Mouse (Mus musculus) cerebellum, adult 11-12 months (tissue): ENCODE results near the gene Nim1k.
A peak's percentile ranks its signal among the peaks of the same experiment; 100 is the strongest.
"Not testable (repeated sequence)": the region's sequence is repeated elsewhere in the genome, so short reads cannot be mapped to it uniquely, and the experiment has no call there.

ENCODE experiments used
- DNase-seq: peaks from one replicate; pipeline ENCODE4 v3.0.0; 2022

Gene Nim1k

DNA sequence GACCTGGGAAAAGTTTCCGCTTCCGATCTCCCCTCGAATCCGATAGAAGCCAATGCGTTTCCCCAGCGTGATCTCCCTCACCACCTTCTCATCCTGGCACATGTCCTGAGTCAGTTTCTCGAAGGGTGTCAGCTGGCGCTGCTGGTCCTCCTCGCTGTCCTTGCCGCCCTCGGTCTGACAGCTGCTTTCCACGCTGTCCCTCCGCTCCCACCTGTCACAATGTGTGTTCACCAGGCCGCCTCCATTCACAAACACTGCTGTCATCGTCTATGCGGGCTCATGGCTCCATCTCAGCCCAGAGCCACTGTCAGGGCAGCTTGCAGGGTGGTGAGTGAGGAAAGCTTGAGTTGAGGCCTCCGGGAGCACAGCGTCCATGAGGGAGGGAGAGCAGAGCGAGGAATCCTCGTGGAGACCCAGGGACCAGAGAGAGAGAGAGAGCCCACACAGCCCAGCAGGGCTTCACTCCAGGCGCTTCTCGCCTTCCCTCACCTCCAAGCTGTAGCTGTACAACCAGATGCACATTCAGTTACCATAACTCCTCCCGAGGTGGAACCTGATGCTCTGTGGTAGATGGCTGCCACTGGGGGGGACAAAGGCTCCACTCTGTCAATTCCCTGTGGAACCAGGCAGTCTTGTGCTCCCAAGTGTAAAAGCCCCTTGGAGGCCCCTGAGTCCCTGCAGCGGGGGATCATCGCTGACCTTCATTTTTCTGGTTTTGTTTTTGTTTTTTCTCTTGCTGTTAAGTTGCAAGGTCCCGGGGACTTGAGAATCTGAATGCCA, 27.9 kb downstream of the Nim1k start:
- no peak for DNase-seq

DNA sequence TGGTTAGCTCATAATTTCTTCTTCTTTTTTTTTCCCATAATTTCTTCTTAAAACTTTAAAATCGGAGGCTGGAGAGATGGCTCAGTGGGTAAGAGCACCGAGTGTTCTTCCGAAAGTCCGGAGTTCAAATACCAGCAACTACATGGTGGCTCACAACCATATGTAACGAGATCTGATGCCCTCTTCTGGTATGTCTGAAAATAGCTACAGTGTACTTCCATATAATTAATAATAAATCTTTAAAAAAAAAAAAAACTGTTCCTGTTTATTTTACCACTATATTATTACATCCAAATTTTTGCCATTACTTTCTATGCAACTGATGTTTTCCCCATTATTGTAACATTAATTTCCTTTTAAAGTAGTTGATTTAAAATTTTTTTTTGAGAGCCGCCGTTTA, 31.1 kb downstream of the Nim1k start:
- no peak for DNase-seq

- DNase-seq = no peak
These were observed 32.3 kb downstream of the Nim1k start for GRCm38 (mm10) chr13:119723368-119723767.

GRCm38 (mm10) chr13:119722447-119722846, 33.2 kb downstream of the Nim1k start:
- DNase-seq = no peak

DNA sequence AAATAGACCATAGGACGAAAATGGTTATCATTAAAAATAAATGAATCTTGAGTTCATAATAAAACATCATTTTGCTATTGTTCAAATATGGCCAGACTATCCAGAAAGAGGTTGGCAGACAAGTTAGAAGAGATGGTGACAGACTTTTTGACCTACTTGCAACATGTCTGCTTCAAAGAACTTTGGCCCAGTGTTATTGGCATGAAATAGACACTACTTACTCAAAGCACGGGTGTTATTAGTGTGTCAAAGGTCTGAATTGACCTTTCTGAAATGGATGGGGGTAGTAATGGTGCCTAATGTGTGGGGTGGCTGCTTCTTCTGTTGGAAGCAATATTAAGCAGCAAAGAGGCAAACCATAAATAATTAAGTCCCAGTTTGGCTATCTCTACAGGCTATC, 39.6 kb downstream of the Nim1k start:
- no peak for DNase-seq

DNA sequence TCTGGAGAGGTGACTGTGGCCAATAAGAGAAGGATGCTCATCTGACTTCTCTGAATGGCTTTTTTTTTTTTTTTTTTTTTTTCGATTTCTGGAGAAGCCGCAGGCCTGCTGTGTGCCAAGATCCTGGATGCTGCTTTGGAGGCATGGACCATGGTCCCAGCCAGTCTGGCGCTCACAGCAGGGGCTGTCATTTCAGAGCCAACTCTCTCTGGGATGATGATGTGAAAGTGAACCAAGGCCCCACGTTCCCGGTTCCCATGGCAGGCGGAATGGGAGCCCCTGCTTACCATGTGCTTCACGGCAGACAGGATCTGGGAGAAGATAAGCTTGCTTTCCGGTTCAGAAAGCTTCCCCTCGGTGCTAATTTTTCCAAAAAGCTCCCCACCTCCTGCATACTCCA, 41.9 kb downstream of the Nim1k start:
- peak; percentile 66 for DNase-seq

GRCm38 (mm10) chr13:119713107-119713787, 42.4 kb downstream of the Nim1k start:
- peak; percentile 26 for DNase-seq

- DNase-seq = no peak
These were observed 43.2 kb downstream of the Nim1k start for GRCm38 (mm10) chr13:119712463-119712862.

- DNase-seq = no peak
These were observed 45.4 kb downstream of the Nim1k start for GRCm38 (mm10) chr13:119710268-119710610.

DNA sequence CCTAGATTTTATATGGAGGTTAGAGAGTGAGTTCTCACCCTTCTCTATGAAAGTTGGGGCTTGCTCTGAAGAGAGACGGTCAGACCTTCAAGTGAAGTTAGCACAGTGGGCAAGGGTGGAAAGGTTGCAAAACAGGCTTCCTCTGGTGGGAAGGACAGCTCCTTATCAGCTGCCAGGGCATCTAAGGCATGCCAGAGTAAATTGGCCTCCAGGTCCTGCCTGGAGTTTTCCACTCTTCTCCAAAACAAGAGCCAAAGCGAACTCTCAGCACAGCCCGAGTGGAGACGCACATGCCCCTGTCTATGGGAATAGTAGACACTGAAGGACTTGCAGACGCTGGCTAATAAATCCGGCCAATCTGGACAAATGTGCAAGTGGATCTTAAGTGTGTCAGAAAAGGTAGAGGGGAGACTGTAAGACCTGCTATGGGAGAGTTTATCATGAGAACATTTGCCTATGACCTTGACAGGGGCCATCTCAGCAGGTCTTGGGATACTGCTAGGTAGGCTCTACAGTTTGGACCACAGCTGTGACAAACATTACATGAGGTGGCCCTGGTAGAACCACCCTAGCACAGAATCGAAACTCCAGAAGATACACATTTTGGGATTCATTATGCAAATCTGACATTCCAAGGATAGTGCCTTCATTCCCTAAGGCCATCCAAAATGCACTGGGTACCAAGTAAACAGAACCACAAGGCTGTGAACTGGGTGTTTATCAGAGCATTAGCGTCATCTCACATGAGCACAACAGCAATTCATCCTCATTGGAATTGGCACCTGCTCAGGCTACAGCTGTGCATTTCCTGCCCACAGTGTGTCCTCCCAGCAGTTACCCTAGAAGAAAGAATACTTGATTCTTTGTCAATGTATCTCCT, 46.1 kb downstream of the Nim1k start:
- no peak for DNase-seq

DNA sequence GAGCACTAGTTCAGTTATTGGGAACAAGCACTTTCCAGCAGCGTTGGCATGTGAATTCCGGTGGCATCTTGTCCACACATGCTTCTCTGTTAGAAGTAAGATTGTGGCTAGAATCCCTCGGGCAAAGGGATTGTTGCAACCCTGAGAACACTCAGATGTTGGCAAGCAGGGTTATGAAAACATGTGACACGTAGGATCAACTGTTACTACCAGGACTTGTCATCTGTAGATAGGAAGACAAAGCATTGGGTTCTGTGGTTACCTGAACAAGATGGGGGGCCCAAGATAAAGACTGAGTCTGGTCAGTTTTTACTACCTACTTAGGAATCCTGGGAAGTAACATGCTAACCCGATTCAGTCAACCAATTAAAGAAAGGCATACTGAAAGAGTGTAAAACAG, 46.7 kb downstream of the Nim1k start:
- no peak for DNase-seq

DNA sequence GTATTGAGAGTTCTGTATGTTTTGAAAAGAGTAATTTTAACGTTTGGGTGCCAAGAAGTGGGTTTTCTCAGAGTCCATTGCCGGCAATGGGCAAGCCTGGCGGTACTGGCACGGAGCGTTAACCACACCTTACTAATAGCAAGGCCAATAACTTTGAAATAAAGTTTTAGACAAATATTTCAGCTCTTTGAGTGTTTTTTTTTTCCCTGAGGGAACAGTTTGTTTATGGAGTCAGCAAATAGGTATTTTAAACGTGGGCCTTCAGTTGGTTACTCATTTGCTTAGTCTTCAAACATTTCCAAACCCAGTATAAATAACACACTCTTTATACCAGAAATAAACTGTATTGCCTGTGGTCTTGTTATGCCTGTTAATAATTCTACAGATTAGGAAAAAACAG, 47.8 kb downstream of the Nim1k start:
- no peak for DNase-seq

GRCm38 (mm10) chr13:119706953-119707352, 48.7 kb downstream of the Nim1k start:
- DNase-seq = no peak

DNA sequence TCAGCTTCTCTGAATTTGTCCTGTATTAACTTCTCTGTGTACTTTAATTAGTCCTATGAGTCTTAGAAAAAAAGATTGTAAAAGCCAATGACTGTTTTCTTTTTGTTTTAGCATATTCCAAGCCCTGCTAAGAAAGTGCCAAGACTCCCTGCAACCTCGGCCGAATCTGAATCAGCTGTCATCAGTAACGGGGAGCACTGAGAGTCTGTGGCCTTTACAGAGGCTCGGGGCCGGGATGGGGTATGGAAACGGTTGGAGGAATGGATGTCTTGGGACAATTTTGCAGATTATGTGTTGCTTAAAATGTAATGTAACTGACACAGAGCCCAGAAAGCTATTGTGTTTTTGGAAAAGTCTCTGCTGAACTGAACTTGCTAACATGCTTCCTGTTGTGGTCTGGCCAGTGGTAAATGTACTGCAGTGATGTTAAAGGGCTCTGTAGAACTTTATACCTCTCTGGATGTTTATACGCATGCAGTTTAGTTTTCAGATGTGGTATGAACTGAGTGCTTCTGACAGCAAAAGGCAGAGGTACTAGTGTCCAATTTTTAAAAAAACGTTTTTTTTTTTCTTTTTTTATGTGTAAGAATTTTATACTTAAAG, 49.3 kb downstream of the Nim1k start:
- DNase-seq = not testable (repeated sequence)

DNA sequence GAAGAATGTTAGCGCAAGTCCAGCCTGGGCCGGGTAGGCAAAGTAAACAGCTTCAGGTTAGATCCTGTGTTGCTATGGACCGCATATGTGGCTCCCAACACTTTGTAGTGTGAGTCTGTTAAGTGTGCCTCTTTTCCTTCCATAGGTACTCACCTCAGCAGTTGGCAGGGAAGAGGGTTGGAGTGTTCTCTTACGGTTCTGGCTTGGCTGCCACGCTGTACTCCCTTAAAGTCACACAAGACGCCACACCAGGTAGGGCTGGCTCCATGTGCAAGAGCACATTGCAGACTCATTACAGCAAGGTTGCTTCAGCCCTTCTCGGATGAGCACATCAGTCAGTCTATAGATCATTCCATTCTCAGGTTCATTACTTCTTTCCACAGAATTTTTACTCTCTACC, 51.4 kb downstream of the Nim1k start:
- no peak for DNase-seq

- no peak for DNase-seq
These were observed 57.2 kb downstream of the Nim1k start for GRCm38 (mm10) chr13:119698436-119698835.

GRCm38 (mm10) chr13:119696496-119696895, 59.2 kb downstream of the Nim1k start:
- DNase-seq = no peak

DNA sequence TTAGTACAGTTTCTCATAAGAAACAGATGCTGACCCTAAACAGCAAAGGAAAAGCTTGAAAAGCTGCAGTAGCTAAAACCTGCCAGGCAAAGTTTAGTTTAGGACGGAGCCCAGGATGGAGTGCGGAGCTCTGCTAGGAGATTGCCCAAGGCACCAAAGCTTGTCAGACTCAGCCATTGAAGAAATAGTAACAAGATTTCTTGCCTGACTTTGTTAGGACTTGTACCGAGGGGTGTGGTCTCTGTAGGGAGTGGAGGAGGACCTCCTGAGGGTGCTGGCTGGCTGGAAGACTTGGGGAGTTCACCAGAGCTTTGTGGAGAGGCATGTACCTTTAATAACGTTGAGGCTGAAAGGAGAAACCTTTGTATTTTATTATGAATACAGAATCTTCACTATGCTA, 60.0 kb downstream of the Nim1k start:
- DNase-seq = no peak

- not testable (repeated sequence) for DNase-seq
These were observed 63.7 kb downstream of the Nim1k start for GRCm38 (mm10) chr13:119691958-119692357.

DNA sequence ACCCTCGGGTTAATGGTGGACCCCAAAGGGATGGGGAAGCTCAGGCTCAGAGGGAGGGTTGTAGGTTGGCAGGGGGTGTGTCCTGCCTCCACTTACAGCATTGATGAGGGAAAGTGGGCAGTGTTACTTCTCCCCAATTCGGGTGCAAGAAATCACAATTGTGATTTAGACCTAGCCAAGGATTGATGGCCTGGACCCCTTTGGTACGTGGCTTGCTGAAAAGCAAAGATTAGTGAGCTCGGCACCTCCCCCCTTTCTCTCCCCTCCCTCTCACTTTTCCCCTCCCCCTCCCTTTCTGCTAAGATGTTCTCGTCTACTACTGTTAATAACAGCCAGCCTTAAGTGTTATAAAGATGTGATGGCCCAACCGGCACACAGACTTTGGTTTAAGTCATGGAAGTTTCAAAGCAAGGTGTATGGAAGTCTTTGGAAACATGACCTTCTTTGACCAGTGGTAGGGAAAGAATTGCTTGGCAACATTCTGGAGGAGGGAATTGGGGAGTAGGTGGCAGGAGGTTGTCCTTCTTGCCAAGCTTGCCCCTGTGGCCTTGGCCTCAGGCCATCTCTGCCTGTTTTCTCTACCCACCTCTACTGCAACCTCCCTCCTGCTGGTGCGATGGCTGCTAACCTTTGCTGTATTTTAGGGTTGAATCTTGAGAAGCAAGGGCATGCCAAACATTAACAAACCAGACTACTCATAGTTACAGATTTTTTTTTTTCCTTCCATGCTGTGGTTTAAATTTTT, 64.6 kb downstream of the Nim1k start:
- DNase-seq = peak; percentile 64

GRCm38 (mm10) chr13:119690039-119690728, 65.5 kb downstream of the Nim1k start, which contains the start of gene Hmgcs1:
Hmgcs1 (plus strand) TSS chr13:119690379.
- peak; percentile 100 for DNase-seq

GRCm38 (mm10) chr13:119689709-119690038, 66.0 kb downstream of the Nim1k start:
- no peak for DNase-seq
